Mouse (Mus musculus) left cerebral cortex, adult 18-20 months (tissue): ENCODE results near the gene Gm14296. TPM values are rescaled to one million over a fixed set of nuclear protein-coding genes. Genes with fewer than 3 reads are reported as not detected.
"Not testable (repeated sequence)": the region's sequence is repeated elsewhere in the genome, so short reads cannot be mapped to it uniquely, and the experiment has no call there.

Experiments used
- DNase-seq, 2 experiments: peaks; one replicate each; pipeline ENCODE4 v3.0.0; 2021 to 2022; ENCODE audit warnings: low spot score in 2 of 2, mixed read lengths in 1 of 2
- long read RNA-seq, 2 experiments: library from polyadenylated mRNA; stranded (forward); transcript quantifications; one replicate each; pipeline ENCODE4 v2.0.0; 2021
- total RNA-seq, 2 experiments: library from RNA; stranded (reverse); gene quantifications; 2 replicates each; pipeline ENCODE4 v1.2.3; 2021

The Gm14296 gene
- total RNA-seq, result 10 to 100 TPM; 15.8 to 17.3 TPM
- long read RNA-seq, experiment 1, full-length matches to known transcripts, result 2 of 5 reads
- long read RNA-seq, experiment 1, partial matches to known transcripts, result 2 of 5 reads
- long read RNA-seq, experiment 1, other reads (novel, unspliced or antisense), result 1 of 5 reads
- long read RNA-seq, experiment 2, partial matches to known transcripts, result 1 of 3 reads
- long read RNA-seq, experiment 2, other reads (novel, unspliced or antisense), result 2 of 3 reads

- DNase-seq, result not testable (repeated sequence)
Observed at GRCm38 (mm10) chr2:176927709-176928108, at the start of gene Gm14296. Gm14296 (minus strand) TSS chr2:176927809.

GRCm38 (mm10) chr2:176905464-176905863 lies 22.1 kb downstream of the Gm14296 start:
- DNase-seq, result not testable (repeated sequence)

Other genes starting within 250 kb of the Gm14296 start
- 10 to 100 TPM; 29.4 to 36.2 TPM for gene Gm14305, start 219.5 kb downstream of the Gm14296 start, total RNA-seq
- 10 to 100 TPM; 18.6 to 20.2 TPM for gene Gm14295, start 129.2 kb downstream of the Gm14296 start, total RNA-seq
- gene Gm14408, start 96.7 kb downstream of the Gm14296 start, total RNA-seq, result not detected
- gene Gm14419, start 73.1 kb upstream of the Gm14296 start, total RNA-seq, result 10 to 100 TPM; 65.1 to 67.9 TPM
- gene Gm14401, start 146.5 kb upstream of the Gm14296 start, total RNA-seq, result 1 to 10 TPM; 1.0 to 1.2 TPM